Mouse (Mus musculus) megakaryocyte progenitor cell, adult 5-6 weeks (primary cell): ENCODE results near the gene Acan. TPM values are rescaled to one million over a fixed set of nuclear protein-coding genes. Genes with fewer than 3 reads are reported as not detected.

Experiments used
- ATAC-seq: replicated peaks from 2 replicates; pipeline ENCODE4 v1.8.0; 2016; ENCODE audit warnings: mild to moderate bottlenecking, moderate TSS enrichment, inconsistent platforms; ENCODE audit not compliant: poor library complexity
- total RNA-seq, 2 experiments: library from RNA; stranded (forward) in 1 of 2; stranded (reverse) in 1 of 2; fragments of 157-497, 149-512 nt in 1 of 2; fragments of 200-1000 nt in 1 of 2; gene quantifications; 2 replicates each; pipeline versions ENCODE4 v1.2.3 to v1.2.4; 2015 to 2017

The Acan gene
- total RNA-seq, 2 experiments from 2014 or later = not detected

- ATAC-seq = no peak
These were observed 86.1 kb downstream of the Acan start for GRCm38 (mm10) chr7:79139328-79139824.

- no peak; the same call in 1 of the 2 replicates for ATAC-seq
These were observed 86.8 kb downstream of the Acan start for GRCm38 (mm10) chr7:79139891-79140591.

- peak; percentile 90 for ATAC-seq
These were observed 87.6 kb downstream of the Acan start for GRCm38 (mm10) chr7:79140897-79141296.

- no peak for ATAC-seq
These were observed 93.9 kb downstream of the Acan start for GRCm38 (mm10) chr7:79147011-79147837.

GRCm38 (mm10) chr7:79147931-79148653 is 94.8 kb downstream of the Acan start:
- ATAC-seq = no peak

- peak; percentile 97 for ATAC-seq
These were observed 95.5 kb downstream of the Acan start, which contains the start of gene Mfge8 for GRCm38 (mm10) chr7:79148711-79149266. TSS of gene Mfge8 (minus strand) at chr7:79149060.

- no peak for ATAC-seq
These were observed 96.2 kb downstream of the Acan start for GRCm38 (mm10) chr7:79149522-79149921.

GRCm38 (mm10) chr7:79159406-79159805 is 106.1 kb downstream of the Acan start:
- ATAC-seq = no peak

Other genes with a start within 250 kb of the Acan start
- gene Det1, start 206.2 kb upstream of the Acan start, total RNA-seq (2015) = 16.1 and 19.3 TPM in 2 replicates
- 14.0 and 15.5 TPM in 2 replicates for gene Det1, start 206.2 kb upstream of the Acan start, total RNA-seq (2017)
- 14.8 and 15.1 TPM in 2 replicates for gene Aen, start 157.6 kb upstream of the Acan start, total RNA-seq (2015)
- gene Aen, start 157.6 kb upstream of the Acan start, total RNA-seq (2017) = 39.7 and 46.6 TPM in 2 replicates
- gene Isg20, start 140.1 kb upstream of the Acan start, total RNA-seq (2015) = 25.3 and 35.0 TPM in 2 replicates
- gene Isg20, start 140.1 kb upstream of the Acan start, total RNA-seq (2017) = 7.7 and 8.0 TPM in 2 replicates
- not detected in 2 replicates for gene Hapln3, start 77.5 kb downstream of the Acan start, total RNA-seq (2015)
- gene Hapln3, start 77.5 kb downstream of the Acan start, total RNA-seq (2017) = not detected in 2 replicates
- 8.4 and 10.4 TPM in 2 replicates for gene Mfge8, start 95.6 kb downstream of the Acan start, total RNA-seq (2015)
- gene Mfge8, start 95.6 kb downstream of the Acan start, total RNA-seq (2017) = 9.9 and 10.7 TPM in 2 replicates
- 58.0 and 60.4 TPM in 2 replicates for gene Abhd2, start 219.7 kb downstream of the Acan start, total RNA-seq (2015)
- 28.3 and 30.2 TPM in 2 replicates for gene Abhd2, start 219.7 kb downstream of the Acan start, total RNA-seq (2017)